Mouse (Mus musculus): ENCODE data around the gene Aldh1a1.

GRCm38 (mm10) chr19:20599951-20600350, 107.4 kb downstream of the Aldh1a1 start:
- TF ChIP-seq CTCF (IDR thresholded peaks at IDR 0.05; ENCODE audit: low read depth, low read length) (no peak), EP300 (IDR thresholded peaks at IDR 0.05; ENCODE audit: insufficient read depth, low read depth, low read length) (no peak), POLR2A (IDR thresholded peaks at IDR 0.05; ENCODE audit: insufficient read depth, low read length) (no peak)

All from ES-Bruce4 (cell line).